Mouse (Mus musculus) hindbrain, embryonic 16.5 days (tissue): ENCODE results near the gene Mamstr. TPM values are rescaled to one million over a fixed set of nuclear protein-coding genes. Genes with fewer than 3 reads are reported as not detected.
A peak's percentile ranks its signal among the peaks of the same experiment; 100 is the strongest.

Experiments
- ATAC-seq: fragments of 200-750 bp; cut with Nextera tagmentation; 2 replicates; pipeline ENCODE4 v1.8.0; 2017; ENCODE audit warnings: moderate TSS enrichment, moderate library complexity
- H3K27ac ChIP-seq: fragments of 300-500 bp; sonication (generic); 2 replicates; pipeline ENCODE4 v1.5.1; 2014; ENCODE audit warnings: low read depth, mild to moderate bottlenecking, control low read depth, low read length, moderate library complexity
- H3K27me3 ChIP-seq: fragments of 300-500 bp; sonication (generic); replicated peaks from 2 replicates; pipeline ENCODE4 v1.6.1; 2014; ENCODE audit warnings: low read length; ENCODE audit not compliant: control insufficient read depth, insufficient read depth
- H3K36me3 ChIP-seq: fragments of 300-500 bp; sonication (generic); 2 replicates; pipeline ENCODE4 v1.6.1; 2014; ENCODE audit warnings: mild to moderate bottlenecking, low read length, moderate library complexity, mixed read lengths; ENCODE audit not compliant: control insufficient read depth, insufficient read depth
- H3K4me1 ChIP-seq: fragments of 300-500 bp; sonication (generic); 2 replicates; pipeline ENCODE4 v1.6.1; 2014; ENCODE audit warnings: low read depth, low read length; ENCODE audit not compliant: control insufficient read depth, insufficient read depth
- H3K4me2 ChIP-seq: fragments of 300-500 bp; sonication (generic); 2 replicates; pipeline ENCODE4 v1.6.1; 2014; ENCODE audit warnings: mild to moderate bottlenecking, low read length, control low read depth, moderate library complexity
- H3K4me3 ChIP-seq: fragments of 300-500 bp; sonication (generic); 2 replicates; pipeline ENCODE4 v1.5.1; 2014; ENCODE audit warnings: mild to moderate bottlenecking, low read length, control low read depth, moderate library complexity
- H3K9ac ChIP-seq: fragments of 300-500 bp; sonication (generic); 2 replicates; pipeline ENCODE4 v1.6.1; 2014; ENCODE audit warnings: low read depth, mild to moderate bottlenecking, control low read depth, low read length, moderate library complexity
- H3K9me3 ChIP-seq: fragments of 300-500 bp; sonication (generic); 2 replicates; pipeline ENCODE4 v1.6.1; 2014; ENCODE audit warnings: mild to moderate bottlenecking, low read length, moderate library complexity; ENCODE audit not compliant: control insufficient read depth
- WGBS: fragments of 180-500 bp; shearing (Covaris S2); extraction: QIAGEN DNeasy Blood & Tissue Kit; methylation state at CpG from one replicate; pipeline ENCODE4 v1.1.7; 2014; 5-methylcytosine and 5-hydroxymethylcytosine counted together
- polyA plus RNA-seq: library from polyadenylated mRNA; unstranded; fragments of >200 nt; fragmentation: Nextera tagmentation; extraction: Ambion mirVana; gene quantifications from 2 replicates; pipeline ENCODE4 v1.2.1, GENCODE M21; 2015

The Mamstr gene
- polyA plus RNA-seq, 1 experiment from 2014 or later: 2.9 TPM

- 0 out of 2 replicates have a peak, but pooled peaks cover 2% of the 10 kb centered on the region for H3K27me3 ChIP-seq
- no peak overlapping the region for H3K9ac ChIP-seq
- peaks cover 14% of the 10 kb centered on the region for H3K4me1 ChIP-seq
- H3K27ac ChIP-seq: no peak overlapping the region
- peaks cover 7% of the 10 kb centered on the region for H3K36me3 ChIP-seq
- no peak overlapping the region for H3K4me3 ChIP-seq
- 83% methylated on average over 15 of the region's 15 CpGs for WGBS
- no peaks in the 10 kb centered on the region for H3K9me3 ChIP-seq
- no peak for ATAC-seq
- no peak overlapping the region for H3K4me2 ChIP-seq
Observed at GRCm38 (mm10) chr7:45635711-45636688, 3.8 kb upstream of the Mamstr start.

GRCm38 (mm10) chr7:45637710-45638109 is 2.1 kb upstream of the Mamstr start:
- peaks cover 15% of the 10 kb centered on the region for H3K4me1 ChIP-seq
- H3K4me3 ChIP-seq: no peak overlapping the region
- WGBS: 98% methylated on average over 6 of the region's 6 CpGs
- peak overlapping the region; percentile 68 for H3K4me2 ChIP-seq
- ATAC-seq: no peak
- H3K27me3 ChIP-seq: no peaks in the 10 kb centered on the region
- H3K27ac ChIP-seq: no peak overlapping the region
- no peaks in the 10 kb centered on the region for H3K9me3 ChIP-seq
- peaks cover 7% of the 10 kb centered on the region for H3K36me3 ChIP-seq
- no peak overlapping the region for H3K9ac ChIP-seq

GRCm38 (mm10) chr7:45638623-45639401 is 965 bp upstream of the Mamstr start:
- Histone ChIP-seq H3K27me3 (no peaks in the 10 kb centered on the region), H3K4me3 (peak overlapping the region; percentile 40), H3K36me3 (peaks cover 7% of the 10 kb centered on the region), H3K4me2 (peak overlapping the region; percentile 68), H3K9ac (peak overlapping the region; percentile 52; the same call in 1 of the 2 replicates), H3K9me3 (no peaks in the 10 kb centered on the region), H3K27ac (no peak overlapping the region), H3K4me1 (peaks cover 18% of the 10 kb centered on the region)
- ATAC-seq: peak; percentile 89
- WGBS: 18% methylated on average over 29 of the region's 29 CpGs

- H3K4me3 ChIP-seq: no peak overlapping the region
- no peak overlapping the region for H3K27ac ChIP-seq
- peaks cover 7% of the 10 kb centered on the region for H3K36me3 ChIP-seq
- no peak overlapping the region for H3K9ac ChIP-seq
- no peaks in the 10 kb centered on the region for H3K27me3 ChIP-seq
- 72% methylated on average over 19 of the region's 19 CpGs for WGBS
- H3K4me1 ChIP-seq: peaks cover 18% of the 10 kb centered on the region
- H3K9me3 ChIP-seq: no peaks in the 10 kb centered on the region
- ATAC-seq: no peak
- no peak overlapping the region for H3K4me2 ChIP-seq
Observed at GRCm38 (mm10) chr7:45640191-45640957, 597 bp downstream of the Mamstr start.

- no peak overlapping the region for H3K4me3 ChIP-seq
- H3K9ac ChIP-seq: peak overlapping the region; percentile 24; the same call in 1 of the 2 replicates
- peaks cover 18% of the 10 kb centered on the region for H3K4me1 ChIP-seq
- H3K4me2 ChIP-seq: peak overlapping the region; percentile 20; the same call in 1 of the 2 replicates
- no peak overlapping the region for H3K27ac ChIP-seq
- H3K36me3 ChIP-seq: peaks cover 2% of the 10 kb centered on the region
- no peak for ATAC-seq
- 62% methylated on average over 13 of the region's 17 CpGs for WGBS
- no peaks in the 10 kb centered on the region for H3K27me3 ChIP-seq
- no peaks in the 10 kb centered on the region for H3K9me3 ChIP-seq
Observed at GRCm38 (mm10) chr7:45641391-45642040, 1.7 kb downstream of the Mamstr start.

- Histone ChIP-seq H3K4me2 (no peak overlapping the region), H3K27ac (no peak overlapping the region), H3K4me1 (peaks cover 18% of the 10 kb centered on the region), H3K27me3 (no peaks in the 10 kb centered on the region), H3K9me3 (no peaks in the 10 kb centered on the region), H3K36me3 (no peaks in the 10 kb centered on the region), H3K9ac (no peak overlapping the region), H3K4me3 (no peak overlapping the region)
- no peak for ATAC-seq
- 78% methylated on average over 5 of the region's 5 CpGs for WGBS
Observed at GRCm38 (mm10) chr7:45642083-45642482, 2.3 kb downstream of the Mamstr start.

- WGBS: 37% methylated on average over 16 of the region's 16 CpGs
- H3K36me3 ChIP-seq: no peaks in the 10 kb centered on the region
- peak overlapping the region; percentile 74 for H3K9ac ChIP-seq
- no peak for ATAC-seq
- H3K4me1 ChIP-seq: peaks cover 18% of the 10 kb centered on the region
- peak overlapping the region; percentile 77 for H3K4me2 ChIP-seq
- no peaks in the 10 kb centered on the region for H3K27me3 ChIP-seq
- H3K9me3 ChIP-seq: no peaks in the 10 kb centered on the region
- H3K4me3 ChIP-seq: peak overlapping the region; percentile 43
- H3K27ac ChIP-seq: peak overlapping the region; percentile 80
Observed at GRCm38 (mm10) chr7:45642503-45643255, 2.9 kb downstream of the Mamstr start.
